Mouse (Mus musculus): ENCODE data around the gene Clpx.

GRCm38 (mm10) chr9:65264959-65265358 lies 29.1 kb upstream of the Clpx start, which contains the start of gene Cilp:
- TF ChIP-seq CTCF (IDR thresholded peaks at IDR 0.05; ENCODE audit: low read depth, low read length) = no peak
- no peak for TF ChIP-seq TAL1 (conservative IDR thresholded peaks at IDR 0.05; ENCODE audit: low read depth, low read length)
- no peak for TF ChIP-seq GATA2 (IDR thresholded peaks at IDR 0.05; ENCODE audit: borderline replicate concordance, low read depth, low read length)
- TF ChIP-seq GATA1 (IDR thresholded peaks at IDR 0.05; ENCODE audit: borderline replicate concordance, low read length) = no peak
